Mouse (Mus musculus): ENCODE measurements around the gene Brd2.

DNA sequence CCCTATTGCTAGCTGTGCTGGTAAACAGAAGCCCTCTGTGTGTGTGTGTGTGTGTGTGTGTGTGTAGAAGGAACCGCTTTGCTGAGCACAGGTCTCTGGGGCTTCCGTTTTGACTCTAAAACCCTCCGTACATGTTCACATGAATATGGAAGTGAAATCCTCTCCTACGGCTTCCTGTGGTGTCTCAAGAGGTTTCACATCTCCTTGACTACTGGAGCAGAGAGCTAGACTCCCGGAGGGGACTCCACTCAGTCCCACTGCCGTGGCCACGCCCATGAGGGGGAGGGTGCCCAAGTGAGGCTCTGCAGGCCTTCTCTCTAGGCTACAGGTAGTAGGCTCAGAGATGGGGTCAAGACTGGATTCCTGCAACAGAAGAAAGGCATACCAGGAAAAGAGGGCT, 20.6 kb upstream of the Brd2 start, which contains the start of gene H2-DMb2:
- no peak for TF ChIP-seq CTCF (conservative IDR thresholded peaks at IDR 0.05; ENCODE audit: insufficient read depth, insufficient read length, low read depth, low read length)
- TF ChIP-seq POLR2A (IDR thresholded peaks at IDR 0.05; ENCODE audit: low read depth, low read length): no peak

Data from kidney, adult 2 months (tissue).